Mouse (Mus musculus) bone marrow macrophage, adult 2 months (primary cell): Measurements from ENCODE around the gene Gad1. TPM values are rescaled to one million over a fixed set of nuclear protein-coding genes. Genes with fewer than 3 reads are reported as not detected.

Experiments
- H3K27ac ChIP-seq: 2 replicates; pipeline ENCODE4 v1.5.1; 2012; ENCODE audit warnings: low read depth, low read length; ENCODE audit not compliant: insufficient read depth
- H3K4me1 ChIP-seq: 2 replicates; pipeline ENCODE4 v1.6.1; 2012; ENCODE audit warnings: low read length; ENCODE audit not compliant: control insufficient read depth, insufficient read depth
- H3K4me3 ChIP-seq: 2 replicates; pipeline ENCODE4 v1.5.1; 2012; ENCODE audit warnings: mild to moderate bottlenecking, low read length, moderate library complexity; ENCODE audit not compliant: insufficient read depth
- CTCF ChIP-seq: IDR thresholded peaks from 2 replicates; pipeline ENCODE4 v1.5.1; 2012; ENCODE audit warnings: low read depth, mild to moderate bottlenecking, low read length, moderate library complexity
- POLR2A ChIP-seq: IDR thresholded peaks from 2 replicates; pipeline ENCODE4 v1.6.1; 2012; ENCODE audit warnings: mild to moderate bottlenecking, low read depth, low read length, borderline replicate concordance
- polyA plus RNA-seq: library from polyadenylated mRNA; stranded (reverse); fragments of >200 nt; gene quantifications from 2 replicates; pipeline ENCODE4 v1.2.4, GENCODE M21; 2012; ENCODE audit not compliant: missing spikeins, insufficient read depth, insufficient read length

Gene Gad1
- polyA plus RNA-seq, 1 experiment, result not detected

GRCm38 (mm10) chr2:70552067-70552598, 739 bp upstream of the Gad1 start:
- no peak for TF ChIP-seq POLR2A
- H3K27ac ChIP-seq, result no peak overlapping the region
- H3K4me3 ChIP-seq, result no peak overlapping the region
- no peaks in the 10 kb centered on the region for H3K4me1 ChIP-seq

DNA sequence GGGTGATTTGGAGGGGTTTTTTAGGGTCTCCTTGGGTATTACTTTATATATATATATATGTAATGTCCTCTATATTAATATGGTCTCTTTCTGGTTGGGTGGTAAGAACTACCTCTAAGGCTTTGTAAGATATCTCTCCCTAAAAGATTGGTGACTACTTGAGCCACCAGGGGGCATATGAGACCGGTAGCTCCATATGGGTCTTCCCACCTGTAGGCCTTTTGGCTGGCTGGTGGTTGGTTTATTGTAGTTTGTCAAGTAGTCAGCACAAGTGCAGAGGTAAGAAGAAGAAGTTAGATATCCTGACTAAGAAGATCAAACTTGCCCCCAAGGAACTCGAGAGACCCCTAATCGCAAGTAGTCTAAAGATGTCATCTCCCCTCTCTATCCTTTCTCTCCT, 954 bp downstream of the Gad1 start:
- no peak overlapping the region for H3K4me3 ChIP-seq
- H3K27ac ChIP-seq, result no peak overlapping the region
- H3K4me1 ChIP-seq, result no peaks in the 10 kb centered on the region
- TF ChIP-seq CTCF (no peak), POLR2A (no peak)

- Histone ChIP-seq H3K27ac (no peak overlapping the region), H3K4me3 (no peak overlapping the region), H3K4me1 (no peaks in the 10 kb centered on the region)
Observed at GRCm38 (mm10) chr2:70558112-70558842, 5.4 kb downstream of the Gad1 start.

DNA sequence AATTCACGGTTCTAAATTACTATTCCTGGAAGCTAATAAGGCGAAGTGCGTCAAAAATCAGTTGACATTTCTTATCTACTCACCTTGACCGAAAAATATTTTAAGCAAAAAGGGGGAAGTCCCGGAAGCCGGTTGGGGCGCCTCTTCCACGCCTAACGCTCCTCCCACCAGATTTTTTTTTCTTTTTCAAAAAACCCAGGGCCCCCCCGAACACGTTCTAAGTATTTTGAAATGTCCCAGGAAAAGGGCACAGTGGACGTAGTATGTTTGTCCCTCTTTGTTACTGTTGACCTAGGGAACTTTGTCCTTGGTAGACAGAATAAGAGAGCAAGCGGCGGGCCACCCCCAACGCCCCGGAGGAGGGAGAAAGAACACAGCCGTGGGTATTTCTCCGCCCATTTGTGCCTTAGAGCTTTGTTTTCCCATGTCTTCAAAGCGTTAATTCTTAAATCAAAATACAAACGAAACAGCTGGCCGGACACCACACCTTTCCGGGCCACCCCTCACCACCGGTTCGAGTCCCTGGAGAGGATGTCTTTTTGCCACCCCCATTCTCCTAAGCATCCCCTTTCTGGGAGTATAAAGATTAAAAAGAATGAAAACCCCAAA, 6.1 kb downstream of the Gad1 start:
- H3K4me1 ChIP-seq, result no peaks in the 10 kb centered on the region
- no peak overlapping the region for H3K27ac ChIP-seq
- TF ChIP-seq POLR2A (no peak), CTCF (no peak)
- no peak overlapping the region for H3K4me3 ChIP-seq

More at GRCm38 (mm10) chr2:70558112-70558842, 5.4 kb downstream of the Gad1 start:
- TF ChIP-seq POLR2A (no peak), CTCF (peak; percentile 87)

DNA sequence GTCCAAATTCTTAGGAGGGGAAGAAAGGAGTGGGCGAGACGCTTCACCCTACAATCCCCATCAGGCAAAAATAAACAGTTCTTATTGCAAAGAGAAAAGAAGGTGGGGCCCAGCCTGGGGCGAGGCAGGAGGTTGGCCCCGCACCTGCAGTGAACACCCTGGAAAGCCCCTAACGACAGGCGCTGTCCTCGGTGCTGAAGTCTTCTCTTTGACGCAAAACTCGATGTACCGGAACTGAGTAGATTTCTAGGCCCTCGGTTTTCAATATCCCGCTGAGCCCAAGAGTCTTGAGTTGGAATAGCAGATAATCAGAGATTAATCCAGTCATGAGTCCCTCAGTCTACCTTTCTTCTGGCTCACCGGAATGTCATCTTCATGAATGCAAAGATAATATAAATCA, 6.6 kb downstream of the Gad1 start:
- H3K4me1 ChIP-seq, result no peaks in the 10 kb centered on the region
- H3K27ac ChIP-seq, result no peak overlapping the region
- TF ChIP-seq POLR2A (no peak), CTCF (no peak)
- H3K4me3 ChIP-seq, result no peak overlapping the region

- Histone ChIP-seq H3K27ac (no peak overlapping the region), H3K4me3 (no peak overlapping the region), H3K4me1 (no peaks in the 10 kb centered on the region)
- TF ChIP-seq POLR2A, result no peak
- peak; percentile 93 for TF ChIP-seq CTCF
Observed at GRCm38 (mm10) chr2:70561077-70561795, 8.4 kb downstream of the Gad1 start.

DNA sequence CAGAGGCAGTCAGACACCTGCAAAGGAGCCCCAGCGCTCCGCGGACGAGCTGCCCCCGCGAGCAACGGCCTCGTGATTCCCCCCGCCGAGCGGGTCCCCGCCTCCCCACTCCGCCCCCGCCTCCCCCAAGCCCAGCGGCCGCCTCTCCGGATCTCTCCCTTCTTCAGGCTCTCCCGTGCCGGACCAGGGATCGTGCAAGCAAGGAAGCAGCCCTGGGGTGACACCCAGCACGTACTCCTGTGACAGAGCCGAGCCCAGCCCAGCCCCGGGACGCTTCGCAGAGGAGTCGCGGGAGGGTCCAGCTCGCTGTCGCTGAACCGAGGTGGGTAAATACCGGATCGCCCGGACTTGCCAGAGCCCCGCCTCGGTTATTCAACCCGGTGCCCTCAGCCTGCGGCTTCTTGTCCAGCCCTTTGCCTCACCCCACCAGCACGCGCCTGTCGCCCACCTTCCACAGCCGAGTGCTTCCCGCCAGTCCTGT, 9.2 kb downstream of the Gad1 start:
- TF ChIP-seq CTCF (no peak), POLR2A (no peak)
- no peaks in the 10 kb centered on the region for H3K4me1 ChIP-seq
- H3K4me3 ChIP-seq, result no peak overlapping the region
- no peak overlapping the region for H3K27ac ChIP-seq

DNA sequence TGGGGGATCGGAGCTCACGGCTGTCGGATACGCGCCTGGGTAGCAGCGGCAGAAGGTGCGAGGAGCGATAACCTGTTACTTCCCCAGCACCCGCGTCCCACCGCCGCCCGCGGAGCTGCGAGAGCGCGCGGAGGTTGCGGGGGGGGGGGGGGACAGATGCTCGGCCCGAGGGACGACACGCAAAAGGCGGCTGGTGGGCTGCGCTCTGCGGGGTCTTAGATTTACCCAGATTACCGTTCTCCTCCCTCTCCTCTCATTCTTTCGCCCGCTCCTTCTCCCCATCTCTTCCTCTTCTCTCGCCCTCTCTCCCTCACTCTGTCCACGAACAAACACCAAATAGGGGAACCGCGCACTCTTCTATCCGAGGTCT, 9.7 kb downstream of the Gad1 start:
- TF ChIP-seq POLR2A, result no peak
- no peak for TF ChIP-seq CTCF
- Histone ChIP-seq H3K4me1 (no peaks in the 10 kb centered on the region), H3K4me3 (no peak overlapping the region), H3K27ac (no peak overlapping the region)

GRCm38 (mm10) chr2:70562981-70563671, 10.3 kb downstream of the Gad1 start:
- H3K27ac ChIP-seq, result no peak overlapping the region
- H3K4me1 ChIP-seq, result no peaks in the 10 kb centered on the region
- no peak overlapping the region for H3K4me3 ChIP-seq
- TF ChIP-seq POLR2A (no peak), CTCF (no peak)
